Mouse (Mus musculus) MEL (cell line): Measurements from ENCODE around the gene Jmy. TPM values are rescaled to one million over a fixed set of nuclear protein-coding genes. Genes with fewer than 3 reads are reported as not detected.

Experiments used
- DNase-seq: peaks from one replicate; pipeline ENCODE4 v3.0.0; 2011; ENCODE audit warnings: low read depth, low spot score
- H3K27ac ChIP-seq: 2 replicates; pipeline ENCODE4 v1.5.1; 2012; ENCODE audit warnings: low read depth, mild to moderate bottlenecking, control low read depth, low read length, moderate library complexity; ENCODE audit not compliant: control insufficient read depth
- H3K27me3 ChIP-seq, 2 experiments: fragments of 150-350 bp in 1 of 2; sonication (generic) in 1 of 2; 2 replicates each; pipeline ENCODE4 v1.6.1; 2012; ENCODE audit warnings: low read length in 2 of 2, mild to moderate bottlenecking in 2 of 2, improper control_type of control experiment in 1 of 2, moderate library complexity in 1 of 2; ENCODE audit not compliant: insufficient read depth in 2 of 2, control insufficient read depth in 1 of 2
- H3K36me3 ChIP-seq, 2 experiments: 2 replicates each; pipeline ENCODE4 v1.6.1; 2012 to 2014; ENCODE audit warnings: low read length in 2 of 2, improper control_type of control experiment in 1 of 2, inconsistent platforms in 1 of 2, mild to moderate bottlenecking in 1 of 2; ENCODE audit not compliant: insufficient read depth in 2 of 2, control insufficient read depth in 1 of 2
- H3K4me1 ChIP-seq, 2 experiments: fragments of 150-350 bp in 1 of 2; sonication (generic) in 1 of 2; 2 replicates each; pipeline ENCODE4 v1.6.1; 2012; ENCODE audit warnings: low read length in 2 of 2, improper control_type of control experiment in 1 of 2, mild to moderate bottlenecking in 1 of 2; ENCODE audit not compliant: insufficient read depth in 2 of 2, control insufficient read depth in 1 of 2
- H3K4me3 ChIP-seq, 2 experiments: fragments of 150-350 bp in 1 of 2; sonication (generic) in 1 of 2; 2 replicates each; pipeline ENCODE4 v1.5.1; 2012; ENCODE audit warnings: low read depth in 2 of 2, low read length in 2 of 2, mild to moderate bottlenecking in 2 of 2, moderate library complexity in 2 of 2, control low read depth in 1 of 2, improper control_type of control experiment in 1 of 2; ENCODE audit not compliant: control insufficient read depth in 1 of 2, insufficient read depth in 1 of 2
- H3K79me2 ChIP-seq: 2 replicates; pipeline ENCODE4 v1.6.1; 2012; ENCODE audit warnings: mild to moderate bottlenecking, low read length, moderate library complexity; ENCODE audit not compliant: control insufficient read depth, poor library complexity, insufficient read depth
- H3K9ac ChIP-seq: 2 replicates; pipeline ENCODE4 v1.6.1; 2012; ENCODE audit warnings: low read depth, mild to moderate bottlenecking, control low read depth, low read length, moderate library complexity; ENCODE audit not compliant: control insufficient read depth, poor library complexity, severe bottlenecking
- H3K9me3 ChIP-seq: fragments of 150-350 bp; sonication (generic); replicated peaks from 2 replicates; pipeline ENCODE4 v1.6.1; 2012; ENCODE audit warnings: mild to moderate bottlenecking, low read length, improper control_type of control experiment, moderate library complexity; ENCODE audit not compliant: insufficient read depth
- CHD1 ChIP-seq: IDR thresholded peaks from 2 replicates; pipeline ENCODE4 v1.6.1; 2012; ENCODE audit warnings: low read depth, mild to moderate bottlenecking, inconsistent platforms, low read length, improper control_type of control experiment
- CHD2 ChIP-seq: IDR thresholded peaks from 2 replicates; pipeline ENCODE4 v1.6.1; 2011; ENCODE audit warnings: low read length, improper control_type of control experiment
- E2F4 ChIP-seq: IDR thresholded peaks from 2 replicates; pipeline ENCODE4 v1.6.1; 2011; ENCODE audit warnings: low read depth, low read length, improper control_type of control experiment, borderline replicate concordance
- GABPA ChIP-seq: IDR thresholded peaks from 2 replicates; pipeline ENCODE4 v1.6.1; 2012; ENCODE audit warnings: low read depth, mild to moderate bottlenecking, inconsistent platforms, low read length, improper control_type of control experiment, moderate library complexity
- HCFC1 ChIP-seq: IDR thresholded peaks from 2 replicates; pipeline ENCODE4 v1.6.1; 2012; ENCODE audit warnings: low read depth, mild to moderate bottlenecking, inconsistent platforms, low read length, improper control_type of control experiment, moderate library complexity
- JUND ChIP-seq: IDR thresholded peaks from 2 replicates; pipeline ENCODE4 v1.6.1; 2011; ENCODE audit warnings: low read depth, mild to moderate bottlenecking, improper control_type of control experiment, low read length
- KAT2A ChIP-seq: conservative IDR thresholded peaks from 2 replicates; pipeline ENCODE4 v1.6.1; 2012; ENCODE audit warnings: low read depth, low read length, improper control_type of control experiment, inconsistent platforms
- MAFK ChIP-seq: IDR thresholded peaks from 2 replicates; pipeline ENCODE4 v1.6.1; 2011; ENCODE audit warnings: low read depth, mild to moderate bottlenecking, low read length, improper control_type of control experiment, borderline replicate concordance
- MAX ChIP-seq: IDR thresholded peaks from 2 replicates; pipeline ENCODE4 v1.6.1; 2011; ENCODE audit warnings: low read length, improper control_type of control experiment
- MAZ ChIP-seq: IDR thresholded peaks from 2 replicates; pipeline ENCODE4 v1.6.1; 2012; ENCODE audit warnings: low read depth, mild to moderate bottlenecking, inconsistent platforms, low read length, improper control_type of control experiment
- MXI1 ChIP-seq: IDR thresholded peaks from 2 replicates; pipeline ENCODE4 v1.6.1; 2011; ENCODE audit warnings: mild to moderate bottlenecking, low read depth, low read length, improper control_type of control experiment
- MYB ChIP-seq: IDR thresholded peaks from 2 replicates; pipeline ENCODE4 v1.6.1; 2011; ENCODE audit warnings: mild to moderate bottlenecking, low read depth, low read length, improper control_type of control experiment
- MYC ChIP-seq: IDR thresholded peaks from 2 replicates; pipeline ENCODE4 v1.6.1; 2011; ENCODE audit warnings: low read depth, mild to moderate bottlenecking, low read length, improper control_type of control experiment, moderate library complexity
- NELFE ChIP-seq: IDR thresholded peaks from 2 replicates; pipeline ENCODE4 v1.6.1; 2011; ENCODE audit warnings: low read depth, low read length, improper control_type of control experiment
- POLR2A ChIP-seq, 2 experiments: IDR thresholded peaks; 2 replicates each; pipeline ENCODE4 v1.6.1; 2011 to 2012; ENCODE audit warnings: low read length in 2 of 2, mild to moderate bottlenecking in 2 of 2, control low read depth in 1 of 2, improper control_type of control experiment in 1 of 2, low read depth in 1 of 2, moderate library complexity in 1 of 2; ENCODE audit not compliant: control insufficient read depth in 1 of 2, insufficient read depth in 1 of 2, poor library complexity in 1 of 2
- RAD21 ChIP-seq: IDR thresholded peaks from 2 replicates; pipeline ENCODE4 v1.6.1; 2011; ENCODE audit warnings: mild to moderate bottlenecking, low read depth, low read length, improper control_type of control experiment
- RCOR1 ChIP-seq: IDR thresholded peaks from 2 replicates; pipeline ENCODE4 v1.6.1; 2012; ENCODE audit warnings: low read depth, mild to moderate bottlenecking, inconsistent platforms, low read length, improper control_type of control experiment
- SIN3A ChIP-seq: IDR thresholded peaks from 2 replicates; pipeline ENCODE4 v1.6.1; 2012; ENCODE audit warnings: low read length, improper control_type of control experiment, inconsistent platforms
- SMC3 ChIP-seq: IDR thresholded peaks from 2 replicates; pipeline ENCODE4 v1.6.1; 2011; ENCODE audit warnings: low read depth, low read length, improper control_type of control experiment
- USF2 ChIP-seq, 2 experiments: IDR thresholded peaks; 2 replicates each; pipeline ENCODE4 v1.6.1; 2011 to 2012; ENCODE audit warnings: improper control_type of control experiment in 2 of 2, low read length in 2 of 2, borderline replicate concordance in 1 of 2, inconsistent platforms in 1 of 2, low read depth in 1 of 2, mild to moderate bottlenecking in 1 of 2; ENCODE audit not compliant: insufficient read depth in 1 of 2
- ZKSCAN1 ChIP-seq: IDR thresholded peaks from 2 replicates; pipeline ENCODE4 v1.6.1; 2012; ENCODE audit warnings: low read depth, mild to moderate bottlenecking, inconsistent platforms, low read length, improper control_type of control experiment, moderate library complexity
- polyA plus RNA-seq, 2 experiments: library from polyadenylated mRNA; stranded (reverse) in 1 of 2; unstranded in 1 of 2; fragments of >175 nt in 1 of 2; fragments of >200 nt in 1 of 2; gene quantifications; 2 replicates each; pipeline versions ENCODE4 v1.2.1 to v1.2.4; 2012; ENCODE audit warnings: low replicate concordance in 2 of 2, low read depth in 1 of 2; ENCODE audit not compliant: insufficient read length in 2 of 2, insufficient read depth in 1 of 2, missing spikeins in 1 of 2
- total RNA-seq: library from RNA; depleted of rRNA; stranded (reverse); fragments of 300-350 nt; gene quantifications from 2 replicates; pipeline ENCODE4 v1.2.3, GENCODE M21; 2012

Gene Jmy
- total and polyA plus RNA-seq, 3 experiments: 5.5 to 21.9 (median 9.3) TPM

DNA sequence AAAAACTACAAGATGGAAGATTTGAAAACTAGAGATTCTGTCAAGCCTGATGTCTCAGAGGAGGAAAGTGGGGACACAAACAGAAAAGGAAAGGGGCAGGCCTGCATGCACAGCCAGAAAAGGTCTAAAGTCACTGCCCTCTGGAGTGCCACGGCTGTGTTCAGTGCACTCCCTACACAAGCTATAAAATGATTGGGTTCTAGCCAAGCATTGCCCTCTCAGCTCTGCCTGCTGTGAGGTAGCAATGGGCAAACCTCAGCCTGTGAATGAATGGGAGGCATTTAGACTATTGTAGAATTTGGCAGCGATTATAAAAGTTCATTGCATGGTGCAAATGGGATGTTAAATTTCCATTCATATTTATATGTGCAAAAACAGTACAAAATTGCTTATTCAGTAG, 79.8 kb downstream of the Jmy start:
- no peak overlapping the region for H3K4me3 ChIP-seq
- H3K36me3 ChIP-seq: peaks cover 0 to 6% of the 10 kb centered on the region in 2 experiments; a peak in 2 of 4 replicates
- DNase-seq: no peak
- no peaks in the 10 kb centered on the region for H3K27me3 ChIP-seq
- no peak overlapping the region for H3K27ac ChIP-seq
- H3K4me1 ChIP-seq: peaks cover 0 to 3% of the 10 kb centered on the region in 2 experiments; a peak in 1 of 4 replicates
- TF ChIP-seq E2F4: no peak
- TF ChIP-seq MXI1: no peak
- no peak for TF ChIP-seq MAZ
- no peak for TF ChIP-seq SIN3A
- no peak for TF ChIP-seq CHD2
- TF ChIP-seq HCFC1: no peak
- no peaks in the 10 kb centered on the region for H3K9me3 ChIP-seq
- no peak overlapping the region for H3K9ac ChIP-seq
- H3K79me2 ChIP-seq: no peaks in the 10 kb centered on the region

DNA sequence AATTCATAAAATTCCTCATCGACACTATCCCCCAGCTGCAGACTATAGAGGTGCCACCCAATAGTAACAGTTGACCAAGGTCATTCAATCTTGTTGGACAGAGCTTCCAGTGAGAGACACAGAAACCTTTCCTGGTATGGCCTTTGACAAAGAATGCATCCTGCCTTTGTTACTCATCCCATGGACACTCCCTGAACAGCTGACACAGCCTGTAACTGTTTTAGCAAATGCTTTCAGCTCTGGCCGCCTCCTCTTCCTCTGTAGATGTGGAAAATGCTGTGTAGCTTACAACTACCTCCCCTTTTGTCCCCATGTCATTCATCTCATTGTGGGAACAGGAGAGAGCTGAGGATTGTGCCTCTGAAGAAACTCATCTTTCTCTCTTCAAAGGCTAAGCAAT, 81.3 kb downstream of the Jmy start:
- Histone ChIP-seq H3K27ac (no peak overlapping the region), H3K36me3 (peaks cover 0 to 6% of the 10 kb centered on the region in 2 experiments; a peak in 2 of 4 replicates), H3K9ac (no peak overlapping the region), H3K27me3 (no peaks in the 10 kb centered on the region), H3K4me1 (peaks cover 0 to 5% of the 10 kb centered on the region in 2 experiments; a peak in 1 of 4 replicates), H3K4me3 (no peak overlapping the region), H3K79me2 (no peaks in the 10 kb centered on the region), H3K9me3 (no peaks in the 10 kb centered on the region)
- no peak for DNase-seq
- TF ChIP-seq MYC (no peak), RCOR1 (no peak), JUND (no peak), GABPA (no peak), RAD21 (no peak), SMC3 (no peak), USF2 (IDR thresholded peaks at IDR 0.05; ENCODE audit: borderline replicate concordance in 1 of 2, insufficient read depth in 1 of 2, low read depth in 1 of 2, low read length in 2 of 2) (no peak), E2F4 (no peak), CHD1 (no peak), ZKSCAN1 (no peak), NELFE (no peak), SIN3A (no peak), MAX (no peak), MAFK (no peak), KAT2A (no peak), MYB (no peak), POLR2A (IDR thresholded peaks at IDR 0.05; ENCODE audit: control insufficient read depth in 1 of 2, insufficient read depth in 1 of 2, low read depth in 1 of 2, low read length in 2 of 2, poor library complexity in 1 of 2) (no peak)
